Mouse (Mus musculus): Measurements from ENCODE around the gene Gm37240.

The Gm37240 gene

DNA sequence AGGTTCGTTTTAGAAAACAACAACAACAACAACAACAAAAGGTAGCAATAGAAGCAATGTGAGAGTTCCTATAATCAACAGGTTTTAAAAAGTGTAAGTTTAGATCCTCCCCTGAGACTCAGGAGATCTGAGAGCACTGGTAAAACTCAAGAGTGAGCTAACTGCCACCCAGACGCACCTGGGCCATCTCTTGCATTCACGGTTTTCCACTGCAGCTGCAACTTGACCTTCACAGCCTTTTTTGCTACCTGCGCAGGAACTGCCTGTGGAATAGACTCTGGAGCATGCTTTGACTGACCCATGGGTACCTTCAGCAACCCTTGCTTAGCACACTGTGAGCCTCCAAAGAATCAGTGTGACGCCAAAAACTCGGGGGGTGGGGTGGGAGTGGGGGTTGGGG is 1157.5 kb downstream of the Gm37240 start:
- no peak for DNase-seq

DNA sequence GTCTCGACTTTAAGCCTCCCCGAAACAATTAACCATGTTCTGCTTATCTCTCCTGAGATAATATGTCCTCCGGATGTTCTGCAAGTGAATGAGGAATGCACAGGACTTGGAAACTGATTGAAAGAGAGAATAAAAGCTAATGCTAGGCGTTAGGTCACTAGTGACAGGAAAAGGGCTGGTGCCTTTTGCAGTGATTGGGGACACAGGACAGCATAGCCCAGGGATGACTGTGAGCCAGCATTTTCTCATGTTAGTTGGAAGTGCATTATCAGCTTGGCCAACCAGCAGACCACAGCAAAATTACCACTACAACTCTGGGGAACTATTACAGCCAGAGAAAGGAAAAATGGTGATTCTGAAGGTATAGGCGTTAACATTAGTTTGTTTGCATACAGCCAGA is 1163.3 kb downstream of the Gm37240 start:
- DNase-seq, result no peak

DNA sequence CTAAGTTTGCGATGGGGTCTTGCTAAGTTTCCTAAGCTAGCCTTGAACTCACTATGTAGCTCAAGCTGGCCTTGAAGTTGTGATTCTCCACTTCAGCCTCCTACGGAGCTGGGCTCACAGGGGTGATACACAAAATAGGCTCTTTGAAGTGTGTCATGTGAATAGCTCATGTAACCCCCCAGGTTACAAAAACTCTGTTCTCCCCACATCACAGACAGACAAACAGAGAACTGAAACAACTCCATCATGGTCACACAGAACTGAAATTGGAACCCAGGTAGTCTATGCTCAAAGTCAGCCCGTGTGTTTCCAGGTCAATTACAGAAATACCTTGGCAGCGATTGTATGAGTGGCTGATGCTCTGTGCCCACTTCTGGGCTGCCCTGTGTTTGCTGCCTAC is 1164.6 kb downstream of the Gm37240 start:
- DNase-seq, result no peak

DNA sequence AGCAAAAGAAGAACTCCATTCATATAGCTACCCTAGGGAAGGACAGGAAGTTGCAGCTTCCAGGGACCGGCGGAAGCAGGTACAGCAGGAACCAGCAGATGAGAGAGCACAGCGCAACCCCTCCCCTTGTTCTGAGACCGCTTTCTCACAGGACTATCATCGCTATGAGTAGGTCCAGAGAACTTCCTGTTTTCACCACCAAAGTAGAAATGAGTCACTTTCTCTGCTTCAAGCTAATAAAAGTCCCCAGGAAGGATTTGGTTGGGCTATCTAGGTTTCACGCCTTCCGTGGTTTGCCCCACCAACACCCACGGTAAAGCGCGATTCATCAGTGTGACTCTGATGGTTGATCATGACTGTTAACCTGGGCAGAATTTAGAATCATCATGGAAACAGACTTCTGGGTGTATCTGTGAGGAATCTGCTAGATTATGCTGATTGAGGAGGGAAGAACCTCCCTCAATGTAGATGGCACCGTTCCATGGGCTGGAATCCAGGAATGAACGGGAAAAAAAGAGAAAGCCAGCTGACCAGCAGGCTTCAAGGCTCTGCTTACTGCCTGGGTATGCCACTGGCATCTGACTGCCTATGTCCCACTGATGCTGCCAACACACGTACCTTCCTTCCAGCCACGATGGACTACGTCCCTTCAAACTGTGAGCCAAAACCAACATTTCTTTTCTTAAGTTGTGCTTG is 1172.1 kb downstream of the Gm37240 start:
- DNase-seq, result no peak

DNA sequence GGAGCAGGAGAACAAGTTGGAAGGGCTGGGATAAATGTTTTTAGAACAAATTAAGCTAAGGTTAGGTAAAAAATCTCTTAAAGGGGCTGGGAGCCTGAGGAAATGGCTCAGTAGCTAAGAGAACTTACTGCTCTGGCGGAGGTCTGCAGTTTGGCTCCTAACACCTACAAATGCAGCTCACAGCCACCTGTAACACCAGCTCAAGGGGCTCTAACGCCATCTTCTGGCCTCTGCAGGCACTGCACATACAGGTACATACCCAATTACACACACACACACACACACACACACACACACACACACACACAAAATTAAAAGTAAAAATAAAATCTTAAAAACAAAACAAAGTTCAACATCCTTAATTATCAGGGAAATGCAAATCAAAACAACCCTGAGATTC is 1174.4 kb downstream of the Gm37240 start:
- DNase-seq, result no peak

DNA sequence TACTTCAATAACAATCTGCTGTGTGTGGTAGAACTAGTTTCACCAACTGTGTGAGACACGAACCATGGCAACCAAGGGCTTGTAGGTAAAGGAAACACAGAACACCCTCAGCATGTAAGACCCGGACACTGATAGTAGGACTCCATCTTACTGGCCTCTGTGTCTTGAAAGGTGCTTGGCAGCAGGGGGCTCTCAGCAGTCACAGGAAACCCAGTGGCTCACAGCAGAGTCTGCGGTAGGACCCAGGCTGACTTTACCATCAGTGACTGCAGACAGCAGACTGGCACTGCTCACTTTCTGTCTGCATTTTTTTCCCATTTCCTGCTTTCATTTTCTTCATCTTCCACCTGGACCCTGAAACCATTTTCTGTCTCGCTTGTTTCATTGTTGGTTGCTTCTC is 1176.6 kb downstream of the Gm37240 start:
- no peak for DNase-seq

DNA sequence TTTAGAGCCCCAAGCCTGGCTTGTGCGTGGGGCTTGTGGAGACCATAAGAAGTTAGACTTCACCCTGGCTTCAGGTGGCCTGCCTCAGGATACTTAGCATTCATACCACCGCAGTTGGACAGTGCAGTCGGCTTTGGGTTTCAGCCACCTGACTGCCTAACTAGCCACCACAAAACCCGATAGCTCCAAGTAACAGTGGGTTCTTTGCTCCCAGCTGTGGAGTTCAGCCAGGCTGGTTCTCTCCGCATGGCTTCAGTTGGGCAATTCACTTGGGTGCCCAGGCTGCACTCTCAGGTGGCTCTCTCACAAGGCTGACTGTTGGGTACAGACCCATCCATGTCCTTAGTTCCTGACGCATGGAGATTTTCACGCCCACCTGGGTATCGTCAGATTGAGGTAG is 1177.4 kb downstream of the Gm37240 start:
- no peak for DNase-seq

DNA sequence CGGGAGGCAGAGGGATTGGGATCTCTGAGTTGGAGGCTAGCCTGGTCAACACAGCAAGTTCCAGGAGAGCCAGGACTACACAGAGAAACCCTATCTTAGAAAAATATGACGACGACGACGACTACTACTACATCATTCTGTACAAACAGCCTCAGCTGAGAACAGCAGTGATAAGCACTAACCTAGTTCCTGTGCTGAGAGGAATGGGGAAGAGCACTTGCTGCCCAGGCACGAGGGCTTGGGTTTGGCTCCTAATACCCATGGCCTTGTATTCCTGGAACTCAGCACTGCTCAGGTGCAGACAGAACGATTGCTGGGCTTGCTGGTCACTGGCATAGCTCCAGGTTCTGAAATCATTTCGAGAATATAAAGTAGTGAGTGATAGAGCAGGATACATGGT is 1178.2 kb downstream of the Gm37240 start:
- no peak for DNase-seq

DNA sequence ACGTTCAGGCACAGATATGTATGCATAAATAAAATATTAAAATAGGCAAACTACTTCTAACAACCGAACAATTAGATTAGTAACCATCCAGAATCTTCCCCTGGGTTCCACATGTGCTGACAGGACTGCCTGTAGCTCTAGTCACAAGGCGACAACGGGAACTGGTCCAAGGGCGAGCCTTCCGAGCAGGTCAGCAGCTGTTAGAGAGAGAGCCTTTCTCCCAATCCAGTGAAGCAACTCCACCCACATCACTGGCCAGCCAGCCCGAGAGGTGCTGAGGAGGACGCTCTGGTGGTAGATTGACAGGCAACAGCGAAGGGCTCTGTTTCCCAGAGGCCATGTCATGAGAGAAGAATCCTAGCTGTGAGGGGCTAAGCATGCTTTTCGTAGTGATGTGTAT is 1178.8 kb downstream of the Gm37240 start:
- no peak for DNase-seq

DNA sequence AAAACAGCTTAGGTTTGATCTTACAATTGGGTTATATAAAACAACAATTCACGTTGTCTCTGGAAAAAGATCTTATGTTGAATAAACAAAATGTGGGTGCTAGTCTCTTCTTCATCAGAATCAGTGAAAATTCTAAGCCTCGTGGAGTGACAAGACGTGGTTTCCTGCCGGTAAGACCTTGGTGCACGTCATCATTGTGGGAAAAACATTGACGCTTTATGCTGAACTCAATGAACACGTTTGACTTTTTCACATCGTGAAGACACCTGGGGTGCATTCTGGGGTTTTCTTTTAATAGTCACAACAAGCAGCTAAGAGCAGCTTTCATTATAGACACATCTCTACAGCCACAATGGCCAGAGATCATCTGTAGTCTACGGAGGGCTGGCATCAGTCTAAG is 1182.1 kb downstream of the Gm37240 start:
- DNase-seq, result no peak

DNA sequence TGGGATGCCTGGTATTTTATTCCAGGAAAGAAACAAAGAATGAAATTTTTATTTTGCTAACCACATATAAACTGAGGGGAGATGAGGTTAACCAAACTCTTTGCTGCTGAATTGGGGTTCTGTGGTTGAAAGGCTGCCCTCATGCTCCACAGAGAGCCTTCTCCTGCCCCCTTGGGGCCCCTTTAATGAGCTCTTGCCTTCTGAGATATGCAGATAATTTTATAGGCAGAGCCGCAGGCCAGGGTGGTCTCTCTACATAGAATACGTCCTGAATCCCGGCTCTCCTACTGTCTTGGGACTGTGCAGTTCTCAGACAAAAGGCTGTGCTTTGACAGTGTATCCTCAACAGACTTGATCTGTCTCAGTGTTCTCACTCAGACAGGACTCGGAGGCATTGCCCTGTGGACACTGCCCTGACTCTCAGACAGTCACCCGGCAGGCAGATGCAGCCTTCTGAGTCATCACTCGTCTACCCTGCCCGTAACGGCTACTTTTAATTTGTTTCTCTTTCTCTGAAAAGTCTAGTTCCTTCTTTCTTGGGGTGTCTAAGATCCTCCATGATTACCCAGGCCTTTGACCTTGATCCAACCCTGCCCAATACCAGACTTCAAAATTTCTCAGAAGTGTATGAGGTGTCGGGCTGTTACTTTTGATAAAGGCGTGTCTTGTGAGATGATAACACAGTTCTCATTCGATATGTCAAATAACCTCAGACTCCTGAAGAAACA is 1184.1 kb downstream of the Gm37240 start:
- DNase-seq, result no peak

DNA sequence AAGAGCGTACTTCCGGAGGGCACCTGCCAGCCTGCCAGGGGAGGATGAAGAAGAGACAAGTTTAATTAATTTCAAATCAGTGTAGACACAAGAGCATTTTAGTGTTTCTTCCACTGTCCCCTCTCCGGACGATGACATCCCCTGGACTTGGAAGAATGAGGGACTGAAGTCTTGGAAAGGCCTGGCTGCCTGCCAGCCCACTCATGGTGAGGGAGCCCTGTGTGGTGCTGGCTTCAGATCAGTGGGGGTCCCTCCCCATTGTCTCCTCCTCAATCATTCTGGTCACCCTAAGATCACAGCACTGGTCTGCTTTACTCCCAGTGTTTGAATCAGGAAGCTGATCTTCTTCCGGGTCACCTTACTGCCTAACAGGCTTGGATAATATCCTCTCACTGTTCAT is 1185.4 kb downstream of the Gm37240 start:
- no peak for DNase-seq

DNA sequence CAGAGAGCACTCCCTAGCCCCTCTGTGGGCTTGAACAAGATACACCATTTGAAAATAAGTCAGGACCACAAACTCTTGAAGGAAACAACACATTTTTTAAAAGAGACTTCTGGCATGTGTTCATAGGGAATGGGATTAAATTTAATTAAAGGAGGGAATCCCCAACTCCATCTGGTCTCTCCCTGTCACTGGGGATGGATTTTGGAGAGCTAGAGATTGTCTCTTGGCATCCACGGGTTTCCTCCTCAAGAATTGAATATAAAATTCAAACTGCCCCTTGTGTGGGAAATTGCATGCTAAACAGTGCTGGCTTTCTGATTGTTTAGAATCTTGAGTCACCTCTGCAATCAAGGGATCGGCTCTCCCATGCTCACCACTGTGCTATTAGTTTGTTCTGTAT is 1185.8 kb downstream of the Gm37240 start:
- DNase-seq, result no peak

DNA sequence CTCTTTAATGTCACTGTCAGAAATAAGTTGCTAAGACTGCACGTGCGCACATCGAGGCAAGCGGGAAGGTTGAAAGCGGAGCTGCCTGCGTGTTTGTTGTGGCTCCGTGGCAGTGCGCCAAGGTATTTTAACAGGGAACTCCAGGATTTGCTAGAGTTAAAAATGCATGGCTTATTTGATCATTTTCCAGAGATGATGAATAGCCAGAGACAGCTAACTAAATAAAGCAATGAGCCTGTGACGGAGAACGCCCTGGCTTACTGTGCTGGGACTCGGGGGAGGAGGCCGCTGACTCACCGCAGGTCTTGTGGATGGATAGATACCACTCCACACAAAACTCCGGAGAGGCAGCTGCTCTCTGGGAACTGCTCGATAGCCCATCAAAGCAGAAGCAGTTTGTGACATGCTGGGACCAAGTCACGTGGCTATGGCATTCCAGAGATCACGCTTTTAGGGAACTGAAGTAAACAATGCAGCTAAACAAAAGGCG is 1190.8 kb downstream of the Gm37240 start:
- DNase-seq, result peak in 1 of 2 experiments; percentile 5

DNA sequence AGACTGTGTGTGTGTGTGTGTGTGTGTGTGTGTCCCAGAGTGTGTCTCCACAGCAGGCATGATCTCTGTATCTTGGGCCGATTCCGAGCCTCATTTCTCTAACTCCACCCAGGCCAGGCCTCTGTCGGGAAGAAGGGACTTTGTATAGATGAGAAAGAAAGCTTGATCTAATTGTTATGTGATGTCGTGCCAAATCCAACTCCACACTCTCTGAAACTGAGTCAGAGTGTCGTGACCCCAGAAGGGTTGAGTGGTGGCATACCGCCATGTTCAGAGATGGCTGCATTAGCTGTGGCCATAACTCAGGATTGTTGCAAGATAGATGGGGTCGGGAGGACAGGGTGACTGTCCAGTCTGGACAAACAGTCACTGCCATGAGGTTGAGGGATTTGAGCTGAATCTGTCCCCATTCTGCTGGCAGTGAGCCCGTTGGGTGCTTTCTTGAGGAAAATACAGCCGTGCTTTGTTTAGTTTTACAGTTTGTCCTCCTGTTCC is 1191.4 kb downstream of the Gm37240 start:
- peak in 1 of 2 experiments; percentile 8 for DNase-seq

DNA sequence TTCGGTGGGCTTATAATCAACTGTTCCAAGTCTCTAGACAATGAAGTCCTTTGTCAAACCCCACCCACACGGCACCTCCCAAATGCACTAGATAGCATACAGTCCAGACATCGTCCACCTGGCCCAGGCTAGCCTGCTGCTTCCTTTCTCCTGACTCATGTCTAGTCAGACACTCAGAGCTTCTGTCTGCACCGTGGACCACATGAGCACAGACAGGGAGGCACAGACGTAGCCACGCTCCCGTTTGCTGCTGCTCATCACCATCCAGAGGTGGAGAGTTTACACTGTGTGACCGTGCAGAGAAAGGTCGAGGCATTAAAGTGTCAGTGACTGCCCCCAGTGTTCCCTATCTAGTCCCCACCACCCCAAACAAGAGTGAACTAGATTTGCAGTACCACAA is 1191.9 kb downstream of the Gm37240 start:
- no peak for DNase-seq

DNA sequence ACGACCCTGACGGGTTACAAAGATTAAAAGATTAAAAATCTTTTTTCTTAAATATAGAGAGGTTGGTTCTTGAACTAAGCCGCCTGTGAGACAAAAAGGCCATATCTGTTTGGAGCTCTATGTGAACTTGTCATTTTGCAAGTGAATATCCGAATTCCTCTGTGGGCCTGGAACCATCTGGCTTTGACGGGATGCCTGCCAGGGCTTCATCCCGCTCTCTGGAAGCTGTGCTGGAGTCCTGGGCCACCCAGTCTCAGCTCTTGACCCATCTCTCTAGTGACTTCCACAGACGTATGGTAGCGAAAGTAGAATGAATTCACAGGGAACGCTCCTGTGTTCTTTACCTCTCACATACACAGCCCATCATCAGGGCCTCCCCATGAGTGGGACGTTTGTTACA is 1193.4 kb downstream of the Gm37240 start:
- DNase-seq, result no peak

DNA sequence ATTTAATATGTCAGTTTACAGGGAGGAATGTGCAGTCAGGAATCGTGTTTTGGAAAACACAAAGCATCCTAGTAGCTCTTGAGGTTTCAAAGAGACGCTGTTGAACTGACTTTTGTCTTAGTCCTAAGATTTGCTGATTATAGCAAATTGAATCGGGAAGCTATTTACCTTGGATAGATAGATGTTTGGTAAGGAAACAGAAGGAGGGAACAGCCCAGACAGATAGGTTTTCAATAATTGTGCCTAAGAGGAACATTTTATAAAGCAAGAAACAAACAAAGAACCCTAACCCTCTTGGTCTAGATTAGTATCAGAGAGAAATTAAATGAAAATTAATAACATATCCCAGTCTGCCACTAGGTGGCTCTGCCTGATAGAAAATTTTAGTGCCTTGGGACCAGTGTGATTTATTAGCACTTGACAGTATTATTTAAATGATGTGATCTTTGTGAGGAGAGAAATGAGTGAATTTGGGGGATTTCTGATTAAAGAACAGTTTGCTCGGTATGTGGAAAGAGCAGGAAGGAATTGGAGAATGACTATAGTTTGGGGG is 1194.6 kb downstream of the Gm37240 start:
- peak in 1 of 2 experiments; percentile 38 for DNase-seq

DNA sequence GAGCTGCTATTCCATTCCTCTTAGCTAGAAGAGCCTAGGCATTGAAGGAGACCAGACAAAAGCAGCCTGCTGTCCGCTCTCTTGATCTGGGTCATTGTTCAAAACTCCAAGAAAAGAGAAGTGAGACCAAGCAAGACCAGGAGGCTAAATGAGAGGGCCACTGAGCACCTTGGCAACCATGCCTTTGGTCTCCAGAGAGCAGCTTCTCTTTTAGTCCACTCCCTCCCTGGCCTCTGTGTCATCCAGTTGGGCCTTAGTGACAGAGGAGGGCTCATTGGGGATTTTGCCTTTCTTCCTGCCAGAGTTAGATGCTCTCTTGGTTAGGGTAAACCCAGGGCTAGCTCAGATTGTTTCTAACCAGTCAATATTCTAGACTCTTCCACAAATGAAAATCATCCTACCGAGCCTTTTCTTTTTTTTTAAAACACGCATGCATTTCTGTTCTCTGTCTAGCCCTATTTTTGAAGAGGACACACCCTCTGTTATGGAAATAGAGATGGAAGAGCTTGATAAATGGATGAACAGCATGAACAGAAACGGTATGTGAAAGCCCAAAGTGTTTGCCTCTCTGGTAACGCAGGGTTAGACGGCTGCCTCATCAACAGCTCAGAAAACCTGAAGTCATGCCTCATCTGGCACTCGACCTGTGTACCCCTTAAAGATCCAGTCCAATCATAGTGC is 1197.1 kb downstream of the Gm37240 start:
- DNase-seq, result no peak

DNA sequence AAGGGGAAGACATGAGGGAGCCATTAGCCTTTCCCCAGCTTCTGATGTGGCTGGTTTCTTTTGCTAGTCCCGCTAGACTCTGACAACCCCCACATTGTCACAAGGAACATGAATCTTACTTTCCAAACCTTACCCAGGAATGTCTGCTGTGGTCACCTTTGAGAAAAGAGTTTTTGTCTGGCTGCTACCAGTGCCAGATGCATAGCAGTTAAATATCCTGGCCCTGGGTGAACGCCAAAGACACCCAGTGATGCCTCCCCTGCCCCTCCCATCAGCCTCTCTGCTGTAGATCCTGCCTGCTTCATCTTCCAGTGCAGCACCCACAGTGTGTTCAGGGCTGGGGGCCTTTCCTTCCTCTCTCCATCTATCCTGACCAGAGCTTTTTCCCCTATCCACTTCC is 1197.7 kb downstream of the Gm37240 start:
- no peak for DNase-seq

DNA sequence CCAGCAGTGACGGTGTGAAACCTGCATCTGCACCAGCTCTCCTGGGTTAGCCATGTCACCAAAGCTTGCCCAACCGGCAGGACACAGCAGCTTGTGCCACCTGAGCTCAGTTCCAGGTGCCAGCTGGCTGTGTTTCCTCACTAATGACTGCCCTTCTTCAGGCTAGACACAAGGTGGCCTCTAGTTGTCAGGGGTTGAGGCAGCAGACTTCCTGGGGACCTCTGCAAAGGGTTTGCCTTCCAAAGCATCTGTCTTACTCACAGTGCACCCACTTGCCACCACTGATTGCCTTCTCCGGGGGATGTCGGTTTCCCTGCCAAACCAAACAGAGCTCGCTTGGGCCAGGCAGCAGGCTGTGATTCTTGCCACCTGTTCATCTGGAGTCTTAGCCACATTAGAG is 1199.1 kb downstream of the Gm37240 start:
- DNase-seq, result no peak

DNA sequence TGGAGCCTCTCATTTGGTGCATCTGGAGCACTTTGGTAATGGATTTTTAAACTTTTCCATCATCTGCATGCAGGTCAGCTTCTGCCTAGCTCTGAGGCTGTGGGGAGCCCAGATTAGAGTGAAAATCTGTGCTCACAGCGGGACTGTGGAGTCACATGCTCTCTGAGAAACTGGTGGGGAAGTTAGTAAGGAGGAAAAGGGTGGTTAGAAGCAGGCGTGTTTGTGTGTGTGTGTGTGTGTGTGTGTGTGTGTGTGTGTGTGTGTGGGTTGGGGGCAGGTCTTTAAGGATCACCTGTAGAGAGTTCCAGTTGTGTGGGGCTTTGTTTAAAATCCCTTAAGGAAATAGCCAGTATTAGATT is 1199.9 kb downstream of the Gm37240 start:
- DNase-seq, result no peak

DNA sequence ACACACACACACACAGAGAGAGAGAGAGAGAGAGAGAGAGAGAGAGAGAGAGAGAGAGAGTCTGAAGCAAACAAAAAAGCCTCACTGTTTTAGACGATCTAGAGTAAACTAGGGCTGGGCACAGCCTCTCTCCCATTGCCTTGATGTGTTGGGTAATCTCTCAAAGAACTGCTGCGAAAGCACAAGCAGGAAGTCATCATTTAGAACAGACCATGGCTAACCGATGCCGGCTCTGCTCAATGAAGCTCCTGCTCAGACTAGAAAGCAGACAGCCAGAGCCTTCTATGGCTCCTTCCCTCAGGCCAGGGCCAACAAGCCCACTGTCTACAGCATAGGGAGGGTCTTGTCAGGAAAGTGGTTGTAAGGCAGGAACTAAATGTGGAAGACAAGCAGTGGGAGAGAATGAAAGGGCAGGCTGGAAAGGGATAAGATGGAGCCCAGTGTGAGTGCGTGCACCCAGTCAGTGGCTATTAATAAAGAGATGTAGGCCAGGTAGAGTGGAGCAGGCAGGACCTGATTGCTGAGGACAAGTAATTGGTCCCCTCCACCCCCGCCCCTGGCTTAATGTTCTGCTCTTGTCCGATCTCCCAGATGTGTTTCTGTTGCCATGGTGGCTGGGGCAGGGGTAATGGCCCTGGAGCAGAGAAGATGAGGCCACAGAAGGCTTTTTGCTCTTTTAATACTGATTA is 1200.4 kb downstream of the Gm37240 start:
- DNase-seq, result peak in 1 of 2 experiments; percentile 6
